Mouse (Mus musculus): Measurements from ENCODE around the gene Akap13. TPM values are rescaled to one million over a fixed set of nuclear protein-coding genes. Genes with fewer than 3 reads are reported as not detected.
A peak's percentile ranks its signal among the peaks of the same experiment; 100 is the strongest.
"Not testable (repeated sequence)": the region's sequence is repeated elsewhere in the genome, so short reads cannot be mapped to it uniquely, and the experiment has no call there.

The Akap13 gene
- total RNA-seq, 1 experiment = 24.6 TPM

DNA sequence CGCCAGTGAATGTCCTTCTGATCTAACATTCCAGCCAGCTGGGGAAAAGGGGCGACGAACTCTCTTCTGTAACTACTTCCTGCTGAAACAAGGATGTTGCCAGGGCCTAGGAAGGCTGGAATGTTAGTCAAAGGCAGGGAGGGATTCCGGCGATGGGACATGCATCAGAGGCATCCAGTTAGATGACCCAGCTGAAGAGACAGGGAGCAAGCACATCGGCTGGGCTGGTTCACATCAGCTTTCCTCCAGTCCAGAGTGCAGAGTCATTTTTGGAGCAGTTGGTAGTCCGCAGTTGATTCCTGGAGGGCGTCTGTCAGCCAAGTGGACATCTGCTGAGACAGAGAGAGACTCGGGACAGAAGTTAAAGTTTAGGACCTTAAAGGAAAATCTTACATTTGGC lies 314.6 kb downstream of the Akap13 start:
- H3K36me3 ChIP-seq (ENCODE audit: control insufficient read depth, insufficient read depth, low read length, poor library complexity, severe bottlenecking) = peaks cover 28% of the 10 kb centered on the region
- in situ Hi-C loops (cut with MboI; ENCODE audit: low sequenced_read_pairs in 2 of 2, unreplicated experiment in 2 of 2) = no loop called here
- no peak for DNase-seq (ENCODE audit: low read depth, low spot score)

DNA sequence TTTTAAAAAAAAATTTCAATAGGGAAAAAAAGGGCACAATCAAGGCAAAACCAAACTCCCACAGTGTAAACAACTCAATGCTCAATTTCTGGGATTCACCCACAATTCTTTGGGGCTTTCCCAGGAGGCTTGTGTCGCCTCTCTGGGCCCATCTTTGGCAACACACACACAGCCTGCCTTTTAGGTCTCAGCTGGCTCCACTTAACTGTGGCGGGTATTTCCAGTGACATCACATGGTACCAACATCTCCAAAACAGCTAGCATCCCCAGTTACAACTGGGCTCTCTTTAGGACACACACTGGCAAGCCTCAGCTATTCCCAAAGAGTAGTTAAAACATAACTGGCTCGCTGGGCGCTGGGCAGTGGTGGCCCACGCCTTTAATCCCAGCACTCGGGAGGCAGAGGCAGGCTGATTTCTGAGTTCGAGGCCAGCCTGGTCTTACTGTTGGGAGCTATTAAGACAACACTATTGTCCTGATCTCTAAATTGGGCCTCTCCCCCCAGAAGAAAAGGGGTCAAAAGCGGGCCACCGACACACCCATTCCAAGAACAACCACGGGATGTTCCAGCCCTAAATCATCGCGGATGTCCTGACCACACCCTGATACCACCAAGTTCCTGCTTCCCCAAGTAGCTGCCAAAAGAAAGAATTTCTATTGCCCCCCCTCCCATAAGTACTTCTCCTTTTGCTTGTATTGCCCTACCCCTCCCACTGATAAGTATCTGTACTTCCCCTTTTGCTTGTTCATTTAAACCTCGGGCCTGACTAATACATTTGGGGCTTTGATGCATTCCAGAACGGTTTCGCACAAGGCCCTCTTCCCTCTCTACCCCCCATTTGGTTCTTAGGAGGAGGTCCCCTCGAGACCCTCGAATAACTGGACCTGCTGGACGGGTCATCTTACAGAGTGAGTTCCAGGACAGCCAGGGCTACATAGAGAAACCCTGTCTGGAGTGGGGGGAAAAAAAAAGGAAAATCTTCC lies 319.1 kb downstream of the Akap13 start:
- DNase-seq (ENCODE audit: low read depth, low spot score); H3K4me1 ChIP-seq (ENCODE audit: control insufficient read depth in 2 of 2, insufficient read depth in 2 of 2, low read length in 2 of 2, poor library complexity in 1 of 2); H3K9me3 ChIP-seq (ENCODE audit: control insufficient read depth, insufficient read depth, low read depth, low read length); H3K9ac ChIP-seq (ENCODE audit: insufficient read depth, low read depth, low read length, poor library complexity, severe bottlenecking); in situ Hi-C loops (cut with MboI; ENCODE audit: low sequenced_read_pairs in 2 of 2, unreplicated experiment in 2 of 2); H3K4me3 ChIP-seq (ENCODE audit: insufficient read depth in 1 of 2, low read depth in 1 of 2, low read length in 2 of 2, poor library complexity in 1 of 2, severe bottlenecking in 1 of 2): not testable (repeated sequence)
- peaks cover 68% of the 10 kb centered on the region for H3K36me3 ChIP-seq (ENCODE audit: control insufficient read depth, insufficient read depth, low read length, poor library complexity, severe bottlenecking)
- H3K27ac ChIP-seq (ENCODE audit: insufficient read depth, low read depth, low read length, poor library complexity, severe bottlenecking) = peak overlapping the region; percentile 1; the same call in 1 of the 2 replicates

More for the DNA sequence above, 314.6 kb downstream of the Akap13 start:
- TF ChIP-seq CHD2 (IDR thresholded peaks at IDR 0.05; ENCODE audit: low read depth, low read length) = no peak
- no peak for TF ChIP-seq HCFC1 (IDR thresholded peaks at IDR 0.05; ENCODE audit: borderline replicate concordance, insufficient read depth, low read length)
- H3K9me3 ChIP-seq (ENCODE audit: control insufficient read depth, insufficient read depth, low read depth, low read length) = no peaks in the 10 kb centered on the region
- H3K27ac ChIP-seq (ENCODE audit: insufficient read depth, low read depth, low read length, poor library complexity, severe bottlenecking) = no peak overlapping the region
- no peak overlapping the region for H3K9ac ChIP-seq (ENCODE audit: insufficient read depth, low read depth, low read length, poor library complexity, severe bottlenecking)
- H3K4me3 ChIP-seq (ENCODE audit: insufficient read depth in 1 of 2, low read depth in 1 of 2, low read length in 2 of 2, poor library complexity in 1 of 2, severe bottlenecking in 1 of 2) = no peak overlapping the region
- peaks cover 0 to 3% of the 10 kb centered on the region in 2 experiments; a peak in 1 of 4 replicates for H3K4me1 ChIP-seq (ENCODE audit: control insufficient read depth in 2 of 2, insufficient read depth in 2 of 2, low read length in 2 of 2, poor library complexity in 1 of 2)

DNA sequence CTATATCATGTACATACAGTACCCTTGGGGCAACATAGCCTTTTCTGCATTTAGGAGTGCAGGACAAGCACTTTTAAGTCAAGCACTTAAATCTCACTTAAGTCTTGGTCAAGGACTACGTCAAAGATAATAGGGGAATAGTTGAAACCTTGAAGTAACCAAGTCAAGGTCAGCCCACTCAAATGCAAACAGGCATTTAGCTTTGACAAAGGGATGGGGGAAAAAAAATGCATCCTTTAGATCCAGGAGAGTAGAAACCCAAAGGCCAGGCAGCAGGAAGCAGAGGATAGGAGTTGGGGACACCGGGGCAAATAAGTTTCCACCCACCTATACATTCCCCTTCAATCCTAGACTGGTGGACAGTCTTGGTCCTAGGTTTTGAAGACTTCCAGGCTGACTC lies 322.7 kb downstream of the Akap13 start:
- Histone ChIP-seq H3K4me1 (ENCODE audit: control insufficient read depth in 2 of 2, insufficient read depth in 2 of 2, low read length in 2 of 2, poor library complexity in 1 of 2) (peaks cover 0 to 8% of the 10 kb centered on the region in 2 experiments; a peak in 1 of 4 replicates), H3K27ac (ENCODE audit: insufficient read depth, low read depth, low read length, poor library complexity, severe bottlenecking) (peak overlapping the region; percentile 16; the same call in 1 of the 2 replicates), H3K9me3 (ENCODE audit: control insufficient read depth, insufficient read depth, low read depth, low read length) (0 out of 2 replicates have a peak, but pooled peaks cover 2% of the 10 kb centered on the region), H3K4me3 (ENCODE audit: insufficient read depth in 1 of 2, low read depth in 1 of 2, low read length in 2 of 2, poor library complexity in 1 of 2, severe bottlenecking in 1 of 2) (no peak overlapping the region), H3K36me3 (ENCODE audit: control insufficient read depth, insufficient read depth, low read length, poor library complexity, severe bottlenecking) (peaks cover 62% of the 10 kb centered on the region), H3K9ac (ENCODE audit: insufficient read depth, low read depth, low read length, poor library complexity, severe bottlenecking) (no peak overlapping the region)
- no peak for TF ChIP-seq CHD2 (IDR thresholded peaks at IDR 0.05; ENCODE audit: low read depth, low read length)
- peak; percentile 60; the same call in 1 of the 2 replicates for TF ChIP-seq ZNF384 (IDR thresholded peaks at IDR 0.05; ENCODE audit: low read depth, low read length)
- no peak for DNase-seq (ENCODE audit: low read depth, low spot score)
- in situ Hi-C loops (cut with MboI; ENCODE audit: low sequenced_read_pairs in 2 of 2, unreplicated experiment in 2 of 2) = no loop called here

DNA sequence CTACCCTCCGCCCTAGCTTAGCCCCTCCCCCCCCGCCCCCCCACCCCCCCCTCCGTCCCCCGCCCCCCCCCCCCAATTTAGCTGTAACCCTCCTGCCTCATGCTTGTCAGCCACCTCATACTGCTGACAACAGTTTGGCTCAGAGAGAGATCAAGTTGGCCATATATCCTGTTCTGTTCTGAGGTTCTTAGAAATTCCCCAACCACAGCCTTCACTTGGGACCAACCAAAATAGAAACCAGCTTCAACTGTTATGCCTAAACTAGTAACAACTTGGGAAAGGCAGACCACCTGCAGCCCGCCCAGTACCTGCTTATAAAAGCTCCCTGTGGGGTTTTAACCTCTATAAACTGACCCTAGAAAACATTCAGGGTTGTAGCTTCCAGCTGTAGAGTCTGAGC lies 325.5 kb downstream of the Akap13 start:
- in situ Hi-C loops (cut with MboI; ENCODE audit: low sequenced_read_pairs in 2 of 2, unreplicated experiment in 2 of 2) = no loop called here
- Histone ChIP-seq H3K4me3 (ENCODE audit: insufficient read depth in 1 of 2, low read depth in 1 of 2, low read length in 2 of 2, poor library complexity in 1 of 2, severe bottlenecking in 1 of 2) (peak overlapping the region; percentile 77 to 88), H3K4me1 (ENCODE audit: control insufficient read depth in 2 of 2, insufficient read depth in 2 of 2, low read length in 2 of 2, poor library complexity in 1 of 2) (peaks cover 0 to 4% of the 10 kb centered on the region in 2 experiments; a peak in 1 of 4 replicates), H3K36me3 (ENCODE audit: control insufficient read depth, insufficient read depth, low read length, poor library complexity, severe bottlenecking) (peaks cover 45% of the 10 kb centered on the region), H3K9me3 (ENCODE audit: control insufficient read depth, insufficient read depth, low read depth, low read length) (0 out of 2 replicates have a peak, but pooled peaks cover 2% of the 10 kb centered on the region), H3K9ac (ENCODE audit: insufficient read depth, low read depth, low read length, poor library complexity, severe bottlenecking) (peak overlapping the region; percentile 89; the same call in 1 of the 2 replicates), H3K27ac (ENCODE audit: insufficient read depth, low read depth, low read length, poor library complexity, severe bottlenecking) (no peak overlapping the region)
- no peak for DNase-seq (ENCODE audit: low read depth, low spot score)
- TF ChIP-seq MAFK (IDR thresholded peaks at IDR 0.05; ENCODE audit: insufficient read depth, low read depth, low read length) = no peak
- no peak for TF ChIP-seq CHD2 (IDR thresholded peaks at IDR 0.05; ENCODE audit: low read depth, low read length)
- no peak for TF ChIP-seq HCFC1 (IDR thresholded peaks at IDR 0.05; ENCODE audit: borderline replicate concordance, insufficient read depth, low read length)
- no peak for TF ChIP-seq ZNF384 (IDR thresholded peaks at IDR 0.05; ENCODE audit: low read depth, low read length)
- TF ChIP-seq ZC3H11A (IDR thresholded peaks at IDR 0.05; ENCODE audit: borderline replicate concordance, low read depth, low read length) = no peak
